Mouse (Mus musculus) neural tube, embryonic 14.5 days (tissue): Measurements from ENCODE around the gene Rbak. TPM values are rescaled to one million over a fixed set of nuclear protein-coding genes. Genes with fewer than 3 reads are reported as not detected.
"Not testable (repeated sequence)": the region's sequence is repeated elsewhere in the genome, so short reads cannot be mapped to it uniquely, and the experiment has no call there.

ENCODE experiments used
- ATAC-seq: fragments of 200-750 bp; cut with Nextera tagmentation; 2 replicates; pipeline ENCODE4 v1.8.0; 2017; ENCODE audit warnings: low read depth, mild to moderate bottlenecking, moderate TSS enrichment, moderate library complexity
- H3K27ac ChIP-seq: fragments of 300-500 bp; sonication (generic); 2 replicates; pipeline ENCODE4 v1.5.1; 2014; ENCODE audit warnings: low read depth, mild to moderate bottlenecking, control low read depth, low read length, moderate library complexity, mixed read lengths
- H3K27me3 ChIP-seq: fragments of 300-500 bp; sonication (generic); 2 replicates; pipeline ENCODE4 v1.6.1; 2014; ENCODE audit warnings: low read length; ENCODE audit not compliant: control insufficient read depth, insufficient read depth
- H3K36me3 ChIP-seq: fragments of 300-500 bp; sonication (generic); 2 replicates; pipeline ENCODE4 v1.6.1; 2014; ENCODE audit warnings: low read length, mixed read lengths; ENCODE audit not compliant: control insufficient read depth, insufficient read depth
- H3K4me1 ChIP-seq: fragments of 300-500 bp; sonication (generic); 2 replicates; pipeline ENCODE4 v1.6.1; 2014; ENCODE audit warnings: low read length; ENCODE audit not compliant: control insufficient read depth, insufficient read depth
- H3K4me2 ChIP-seq: fragments of 300-500 bp; sonication (generic); 2 replicates; pipeline ENCODE4 v1.6.1; 2014; ENCODE audit warnings: mild to moderate bottlenecking, low read depth, low read length, control low read depth
- H3K4me3 ChIP-seq: fragments of 300-500 bp; sonication (generic); 2 replicates; pipeline ENCODE4 v1.5.1; 2014; ENCODE audit warnings: low read depth, low read length, control low read depth, mixed read lengths
- H3K9ac ChIP-seq: fragments of 300-500 bp; sonication (generic); replicated peaks from 2 replicates; pipeline ENCODE4 v1.6.1; 2014; ENCODE audit warnings: low read depth, mild to moderate bottlenecking, control low read depth, low read length, mixed read lengths
- H3K9me3 ChIP-seq: fragments of 300-500 bp; sonication (generic); 2 replicates; pipeline ENCODE4 v1.6.1; 2016; ENCODE audit warnings: low read length; ENCODE audit not compliant: control insufficient read depth
- WGBS: fragments of 180-500 bp; shearing (Covaris S2); extraction: QIAGEN DNeasy Blood & Tissue Kit; methylation state at CpG from one replicate; pipeline ENCODE4 v1.1.7; 2014; 5-methylcytosine and 5-hydroxymethylcytosine counted together
- polyA plus RNA-seq: library from polyadenylated mRNA; unstranded; fragments of >200 nt; fragmentation: Nextera tagmentation; extraction: Ambion mirVana; gene quantifications from 2 replicates; pipeline ENCODE4 v1.2.1, GENCODE M21; 2014

Gene Rbak
- polyA plus RNA-seq, 1 experiment from 2014 or later = 20.9 TPM

DNA sequence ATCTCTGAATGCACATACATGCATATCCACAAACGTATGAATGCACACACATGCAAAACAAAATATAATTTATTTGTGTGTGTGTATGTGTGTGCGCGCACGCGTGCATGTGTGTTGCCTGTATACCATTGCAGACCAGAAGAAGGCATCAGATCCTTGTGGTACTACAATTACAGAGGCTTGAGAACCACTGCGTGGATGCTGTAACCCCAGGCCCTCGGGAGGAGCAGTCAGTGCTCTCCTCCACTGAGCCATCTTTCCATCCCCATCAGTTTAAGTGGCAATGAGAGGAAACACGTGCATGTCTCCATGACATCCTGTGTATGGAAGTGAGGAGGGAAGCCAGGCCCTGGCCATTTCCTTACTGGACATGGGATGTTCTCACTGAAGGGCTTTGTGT lies 12.2 kb upstream of the Rbak start:
- Histone ChIP-seq H3K9ac (no peak overlapping the region), H3K9me3 (no peaks in the 10 kb centered on the region), H3K4me2 (no peak overlapping the region), H3K27ac (no peak overlapping the region), H3K4me1 (no peaks in the 10 kb centered on the region), H3K36me3 (no peaks in the 10 kb centered on the region), H3K27me3 (no peaks in the 10 kb centered on the region), H3K4me3 (no peak overlapping the region)
- no peak for ATAC-seq
- 87% methylated on average over 8 of the region's 8 CpGs for WGBS

- WGBS = no CpG with 5 or more reads among the region's 1 CpGs
- H3K27me3 ChIP-seq, H3K9ac ChIP-seq, H3K9me3 ChIP-seq, H3K27ac ChIP-seq, H3K4me2 ChIP-seq, ATAC-seq, H3K4me1 ChIP-seq, H3K36me3 ChIP-seq, H3K4me3 ChIP-seq: not testable (repeated sequence)
These were observed 7.4 kb upstream of the Rbak start for GRCm38 (mm10) chr5:143188014-143188413.

GRCm38 (mm10) chr5:143179179-143179578 lies 1.4 kb downstream of the Rbak start:
- H3K4me1 ChIP-seq = peaks cover 11% of the 10 kb centered on the region; the same call in 1 of the 2 replicates
- H3K4me3 ChIP-seq = peak overlapping the region; percentile 91; the same call in 1 of the 2 replicates
- no peak for ATAC-seq
- no peak overlapping the region for H3K27ac ChIP-seq
- 34% methylated on average over 6 of the region's 6 CpGs for WGBS
- peaks cover 37% of the 10 kb centered on the region for H3K36me3 ChIP-seq
- H3K9me3 ChIP-seq = no peaks in the 10 kb centered on the region
- H3K27me3 ChIP-seq = no peaks in the 10 kb centered on the region
- peak overlapping the region; percentile 81 for H3K4me2 ChIP-seq
- H3K9ac ChIP-seq = no peak overlapping the region

DNA sequence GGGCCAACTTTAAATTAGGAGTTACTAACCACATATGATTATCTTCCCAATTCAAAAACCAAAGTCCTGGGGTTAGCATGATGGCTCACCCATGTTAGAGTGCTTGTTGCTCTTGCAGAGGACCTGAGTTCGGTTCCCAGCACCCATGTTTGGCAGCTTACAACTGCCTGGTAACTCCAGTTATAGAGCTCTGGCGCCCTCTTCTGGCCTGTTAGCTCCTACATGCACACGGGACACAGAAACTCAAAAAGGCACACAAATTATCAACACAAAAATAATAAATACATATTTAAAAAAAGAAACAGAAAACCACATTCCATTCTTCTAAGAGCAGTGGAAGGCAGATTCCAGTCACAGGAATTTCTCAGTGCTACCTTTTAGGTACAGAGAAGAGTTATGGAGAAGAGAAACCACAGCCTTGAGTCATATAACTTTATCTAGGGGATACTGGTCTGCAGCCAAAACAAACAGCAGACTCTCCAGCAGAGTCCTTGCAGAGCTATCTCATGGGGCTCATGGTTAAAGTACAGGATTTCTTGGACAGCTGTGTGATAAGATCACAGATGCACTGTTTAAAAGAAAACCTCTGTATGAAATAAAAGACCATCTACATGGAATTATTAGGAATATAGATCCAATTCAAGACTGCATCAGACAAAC lies 2.9 kb downstream of the Rbak start:
- Histone ChIP-seq H3K27ac (no peak overlapping the region), H3K9ac (no peak overlapping the region), H3K4me2 (no peak overlapping the region), H3K4me3 (no peak overlapping the region), H3K4me1 (peaks cover 11% of the 10 kb centered on the region; the same call in 1 of the 2 replicates), H3K9me3 (no peaks in the 10 kb centered on the region), H3K27me3 (no peaks in the 10 kb centered on the region), H3K36me3 (peaks cover 52% of the 10 kb centered on the region)
- no peak for ATAC-seq
- 88% methylated on average over 3 of the region's 3 CpGs for whole genome bisulfite sequencing

DNA sequence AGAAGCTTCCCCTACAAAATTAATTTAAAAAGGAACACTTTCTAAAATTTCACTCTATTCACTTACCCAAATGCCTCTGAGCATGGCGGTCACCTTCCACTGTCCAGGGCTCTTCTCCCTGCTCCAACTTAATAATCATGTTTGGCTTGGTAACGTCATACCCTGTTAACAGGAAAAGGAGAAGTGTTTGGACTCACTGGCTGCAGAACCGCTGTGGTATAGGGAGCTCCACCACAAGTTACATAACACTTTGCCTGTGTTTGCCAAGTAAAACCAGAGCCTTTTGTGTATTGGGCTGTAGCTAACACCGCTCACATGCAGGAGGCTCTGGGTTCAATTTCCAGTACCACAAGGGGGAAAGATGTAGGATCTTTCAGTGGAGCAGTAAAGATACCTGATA lies 4.6 kb downstream of the Rbak start:
- Histone ChIP-seq H3K4me3 (no peak overlapping the region), H3K27ac (no peak overlapping the region), H3K9ac (no peak overlapping the region), H3K27me3 (no peaks in the 10 kb centered on the region), H3K9me3 (no peaks in the 10 kb centered on the region), H3K36me3 (peaks cover 61% of the 10 kb centered on the region), H3K4me2 (no peak overlapping the region), H3K4me1 (peaks cover 11% of the 10 kb centered on the region; the same call in 1 of the 2 replicates)
- WGBS = 97% methylated on average over 4 of the region's 4 CpGs
- ATAC-seq = no peak

GRCm38 (mm10) chr5:143165508-143166070 lies 15.0 kb downstream of the Rbak start:
- no peak for ATAC-seq
- H3K4me1 ChIP-seq = no peaks in the 10 kb centered on the region
- no peaks in the 10 kb centered on the region for H3K9me3 ChIP-seq
- H3K4me2 ChIP-seq = no peak overlapping the region
- H3K9ac ChIP-seq = no peak overlapping the region
- H3K4me3 ChIP-seq = no peak overlapping the region
- H3K27me3 ChIP-seq = no peaks in the 10 kb centered on the region
- H3K27ac ChIP-seq = no peak overlapping the region
- WGBS = 15% methylated on average over 18 of the region's 18 CpGs
- H3K36me3 ChIP-seq = no peaks in the 10 kb centered on the region

GRCm38 (mm10) chr5:143155534-143155933 lies 25.0 kb downstream of the Rbak start:
- 86% methylated on average over 3 of the region's 3 CpGs for WGBS
- H3K27me3 ChIP-seq = peaks cover 5% of the 10 kb centered on the region
- no peak overlapping the region for H3K4me3 ChIP-seq

GRCm38 (mm10) chr5:143153756-143154155 lies 26.8 kb downstream of the Rbak start:
- Histone ChIP-seq H3K36me3 (no peaks in the 10 kb centered on the region), H3K4me3 (no peak overlapping the region), H3K9ac (no peak overlapping the region), H3K27ac (no peak overlapping the region), H3K9me3 (no peaks in the 10 kb centered on the region), H3K4me2 (no peak overlapping the region), H3K27me3 (peaks cover 5% of the 10 kb centered on the region), H3K4me1 (no peaks in the 10 kb centered on the region)
- 92% methylated on average over 10 of the region's 10 CpGs for WGBS
- no peak for ATAC-seq

More at GRCm38 (mm10) chr5:143155534-143155933, 25.0 kb downstream of the Rbak start:
- no peak overlapping the region for H3K4me2 ChIP-seq
- H3K9me3 ChIP-seq = no peaks in the 10 kb centered on the region
- no peak for ATAC-seq
- H3K36me3 ChIP-seq = no peaks in the 10 kb centered on the region
- no peak overlapping the region for H3K27ac ChIP-seq
- H3K9ac ChIP-seq = no peak overlapping the region
- H3K4me1 ChIP-seq = no peaks in the 10 kb centered on the region

DNA sequence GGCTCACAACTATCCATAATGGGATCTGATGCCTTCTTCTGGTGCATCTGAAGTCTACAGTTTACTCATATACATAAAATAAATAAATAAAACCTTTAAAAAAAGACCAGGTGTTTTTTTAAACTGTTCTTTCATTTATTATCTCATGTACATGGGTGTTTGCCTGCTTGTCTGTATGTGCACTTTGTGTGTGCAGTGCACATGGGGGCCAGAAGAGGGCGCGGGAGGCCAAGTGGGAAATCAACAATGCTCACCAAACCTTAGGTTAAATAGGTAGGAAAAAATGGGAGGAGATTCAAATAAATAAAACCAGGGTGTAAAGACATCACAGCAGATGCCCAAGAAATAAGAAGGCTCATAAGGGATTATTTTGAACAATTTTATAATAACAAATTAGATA lies 30.5 kb downstream of the Rbak start:
- no peak overlapping the region for H3K9ac ChIP-seq
- no peaks in the 10 kb centered on the region for H3K36me3 ChIP-seq
- no peak overlapping the region for H3K27ac ChIP-seq
- H3K4me2 ChIP-seq = no peak overlapping the region
- no peaks in the 10 kb centered on the region for H3K27me3 ChIP-seq
- WGBS = 93% methylated on average over 2 of the region's 2 CpGs
- no peak for ATAC-seq
- no peaks in the 10 kb centered on the region for H3K4me1 ChIP-seq
- H3K4me3 ChIP-seq = no peak overlapping the region
- no peaks in the 10 kb centered on the region for H3K9me3 ChIP-seq
